Mouse (Mus musculus): ENCODE measurements around the gene Pdk3.

Gene Pdk3

DNA sequence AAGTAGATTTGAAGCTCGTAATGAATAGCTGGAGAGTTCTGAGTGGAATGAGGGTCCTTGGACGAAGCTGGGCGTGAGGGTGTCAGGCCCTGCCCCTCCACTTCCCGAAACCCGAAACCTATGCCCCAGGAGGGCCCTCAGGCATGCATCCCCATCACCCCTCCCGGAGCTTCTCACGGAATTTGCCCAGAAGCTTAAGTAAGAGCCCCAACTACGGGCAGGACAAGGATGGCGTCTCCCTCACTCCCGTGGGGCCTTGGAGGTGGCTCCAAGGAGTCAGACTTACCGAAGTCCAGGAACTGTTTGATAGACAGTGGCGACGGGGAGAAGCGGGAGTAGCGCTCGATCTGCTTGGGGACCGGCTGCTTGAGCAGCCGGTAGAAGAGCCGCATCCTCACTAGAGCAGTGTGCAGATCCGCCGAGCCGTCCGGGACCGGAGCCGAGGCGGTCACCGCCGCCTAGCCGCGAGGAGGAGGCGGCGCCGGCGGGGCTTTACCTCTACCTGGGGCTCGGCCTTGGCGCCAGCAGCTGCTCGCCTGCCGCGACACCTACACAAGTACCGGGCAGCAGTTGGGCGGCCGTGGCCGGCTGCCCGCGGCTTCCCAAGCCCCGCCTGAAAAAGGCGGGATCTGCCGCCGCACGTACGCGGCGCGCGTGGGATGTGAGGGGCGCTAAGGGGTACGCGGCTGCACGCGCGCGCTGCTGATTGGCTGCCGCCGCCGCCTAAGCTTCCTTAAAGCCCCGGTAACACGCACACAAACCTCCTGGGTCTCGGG lies at the start of gene Pdk3:
Gene Pdk3, minus strand, starts transcription at position 641 of the 776 bp plus-strand sequence.
- peak; percentile 79 for DNase-seq (ENCODE audit: low spot score)

- no peak for DNase-seq (ENCODE audit: low spot score)
These were observed 45.6 kb upstream of the Pdk3 start for GRCm38 (mm10) chrX:93877634-93878016.

DNA sequence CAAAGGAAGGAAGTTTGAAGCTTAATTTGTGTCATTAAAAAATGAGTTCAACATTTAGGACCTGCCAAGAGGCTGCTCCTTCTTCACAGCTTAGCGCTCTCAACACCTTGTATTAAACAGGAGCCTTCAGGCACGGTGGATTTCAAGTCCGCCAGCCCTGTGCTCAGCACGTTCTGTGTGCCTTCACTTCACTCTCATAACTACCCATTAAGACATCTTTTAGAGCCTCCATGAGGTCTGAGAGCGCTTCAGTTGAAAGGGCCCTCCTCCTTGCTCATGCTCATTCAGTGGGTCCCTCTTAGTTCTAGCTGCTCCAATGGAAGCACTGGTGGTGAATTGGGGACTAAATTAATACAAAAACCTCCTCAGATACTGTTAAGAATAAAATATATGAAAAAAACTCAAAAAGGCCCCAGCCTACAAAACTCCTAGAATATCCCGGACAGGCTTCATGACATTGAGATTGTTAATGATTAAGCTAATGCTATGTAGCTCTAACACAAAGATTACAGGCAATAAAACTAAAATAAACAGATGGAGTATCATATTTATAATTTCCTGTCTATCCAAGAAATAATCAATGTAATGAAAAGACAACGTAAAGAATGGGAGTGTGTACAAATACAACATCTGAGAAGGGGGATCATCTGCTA lies 45.1 kb upstream of the Pdk3 start:
- no peak for DNase-seq (ENCODE audit: low spot score)

- no peak for DNase-seq (ENCODE audit: low spot score)
These were observed 31.4 kb upstream of the Pdk3 start for GRCm38 (mm10) chrX:93863393-93863792.

- DNase-seq (ENCODE audit: low spot score): no peak
These were observed 30.6 kb upstream of the Pdk3 start for GRCm38 (mm10) chrX:93862525-93863086.

DNA sequence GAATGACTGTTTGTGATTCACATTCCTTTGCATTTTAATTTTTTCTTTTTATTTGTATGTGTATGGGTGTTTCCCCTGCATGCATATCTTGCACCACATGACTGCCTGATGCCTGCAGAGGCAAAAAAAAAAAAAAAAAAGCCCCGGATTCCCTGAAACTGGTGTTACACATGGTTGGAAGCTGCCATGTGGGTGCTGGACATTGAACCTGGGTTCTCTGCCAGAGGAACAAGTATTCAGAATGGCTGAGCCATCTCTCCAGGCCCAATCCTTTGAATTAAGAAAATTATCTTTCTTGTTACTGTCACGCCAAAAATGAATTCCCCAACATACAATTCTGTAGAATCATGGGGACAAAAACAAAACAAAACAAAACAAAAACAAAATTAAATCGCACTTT lies 25.8 kb upstream of the Pdk3 start:
- DNase-seq (ENCODE audit: low spot score): no peak

DNA sequence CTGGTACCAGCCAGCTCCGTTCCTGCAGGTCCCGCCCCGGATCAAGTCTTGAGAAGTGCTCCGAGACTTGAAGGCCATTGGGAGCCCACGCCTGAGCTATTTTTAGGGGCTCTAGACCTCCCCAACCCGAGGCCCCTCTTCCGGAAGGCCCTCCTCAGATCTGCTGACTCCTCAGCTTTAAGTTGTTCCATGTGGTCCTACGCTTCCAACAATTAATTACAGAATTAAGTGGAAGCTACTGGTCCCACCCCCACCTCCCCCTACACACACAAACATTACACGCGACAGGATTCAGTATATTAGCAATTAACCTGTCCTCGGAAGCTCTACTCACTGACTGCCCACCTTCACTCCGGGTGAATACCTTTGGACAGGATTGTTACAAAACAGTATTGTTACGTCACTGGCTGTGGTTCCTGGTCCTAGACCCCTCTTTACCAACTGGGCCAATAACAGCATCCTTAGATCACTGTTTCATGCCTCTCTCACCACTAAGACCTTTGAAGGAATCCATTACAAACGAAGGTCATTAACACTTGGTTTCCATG lies 410 bp upstream of the Pdk3 start:
- DNase-seq (ENCODE audit: low spot score): no peak

GRCm38 (mm10) chrX:93825787-93826186 lies 6.2 kb downstream of the Pdk3 start:
- no peak for DNase-seq (ENCODE audit: low spot score)

GRCm38 (mm10) chrX:93808040-93808439 lies 24.0 kb downstream of the Pdk3 start:
- DNase-seq (ENCODE audit: low spot score): no peak

- DNase-seq (ENCODE audit: low spot score): peak; percentile 10
These were observed 38.8 kb downstream of the Pdk3 start for GRCm38 (mm10) chrX:93793168-93793567.

GRCm38 (mm10) chrX:93789562-93789961 lies 42.4 kb downstream of the Pdk3 start:
- no peak for DNase-seq (ENCODE audit: low spot score)

DNA sequence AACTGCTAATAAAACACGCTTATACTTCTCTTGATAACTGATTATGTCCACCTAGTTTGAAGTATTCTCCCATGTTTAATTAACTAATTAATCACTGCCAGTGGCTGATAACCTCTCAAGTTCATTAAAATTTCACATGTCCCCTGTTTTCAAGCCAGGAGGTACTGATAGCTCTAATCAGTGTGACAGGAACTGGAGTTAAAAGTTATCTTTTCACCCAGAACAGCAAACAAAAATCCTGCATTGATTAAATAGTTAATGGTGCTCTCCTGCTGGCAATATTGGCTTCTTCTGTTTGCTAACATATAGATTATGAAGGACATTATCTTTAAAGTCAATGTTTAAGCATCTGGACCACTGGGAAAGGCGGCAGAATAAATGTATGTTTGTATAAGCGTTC lies 71.2 kb downstream of the Pdk3 start:
- DNase-seq (ENCODE audit: low spot score): no peak

DNA sequence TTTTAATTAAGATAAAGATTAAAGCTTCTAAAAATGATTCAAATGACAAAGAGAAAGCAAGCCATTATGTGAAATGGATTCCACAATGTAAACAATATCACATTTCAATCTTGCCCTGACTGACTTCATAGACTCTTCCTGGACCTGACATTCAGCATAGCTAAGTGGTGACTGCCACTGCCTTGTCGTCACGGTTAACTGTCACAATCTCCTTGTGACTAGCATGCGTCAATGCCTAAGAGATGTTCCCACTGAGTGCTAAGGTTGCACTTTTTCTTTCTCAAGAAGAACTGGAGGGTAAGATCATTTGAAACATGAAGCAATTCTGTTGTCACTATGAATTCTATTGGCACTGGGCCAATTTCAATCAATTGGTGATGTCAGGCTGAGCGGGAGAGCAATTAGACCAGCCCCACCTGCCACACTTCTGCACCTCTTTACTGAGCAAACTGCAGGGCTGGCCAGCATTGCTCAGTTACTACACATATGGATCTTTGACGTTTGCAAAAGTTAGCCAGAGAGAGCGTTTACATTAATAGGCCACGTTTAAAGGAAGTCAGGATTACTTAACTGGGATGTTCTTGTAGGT lies 75.0 kb downstream of the Pdk3 start:
- no peak for DNase-seq (ENCODE audit: low spot score)

DNA sequence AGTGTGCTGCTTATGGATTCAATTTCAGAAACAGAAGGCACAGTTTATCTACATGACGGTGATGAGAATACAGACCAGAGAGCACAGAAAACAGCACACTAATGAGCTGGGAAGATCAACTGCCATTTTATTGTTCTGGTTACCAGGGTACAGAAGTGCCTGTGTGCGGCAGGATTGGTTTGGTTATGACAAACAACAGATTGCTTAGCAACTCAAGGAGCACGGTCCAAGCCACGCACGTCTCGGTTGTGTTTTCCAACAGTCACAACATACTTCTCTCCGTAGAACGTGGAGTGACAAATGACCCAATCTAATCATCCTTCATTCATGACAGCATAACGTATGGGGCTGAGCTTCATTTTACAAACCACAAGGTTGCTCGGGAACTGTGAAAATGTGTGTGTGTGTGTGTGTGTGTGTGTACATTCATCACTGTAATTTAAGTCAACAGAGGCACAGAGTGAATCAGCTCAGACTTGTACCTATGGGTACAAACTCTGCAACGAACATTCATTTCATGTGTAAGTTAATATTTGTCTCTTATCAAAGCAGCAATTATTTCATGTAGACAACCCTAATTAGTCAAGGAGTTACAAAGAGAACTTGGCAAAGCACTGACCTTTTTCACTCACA lies 76.7 kb downstream of the Pdk3 start:
- no peak for DNase-seq (ENCODE audit: low spot score)

- no peak for DNase-seq (ENCODE audit: low spot score)
These were observed 81.4 kb downstream of the Pdk3 start for GRCm38 (mm10) chrX:93750566-93750965.

DNA sequence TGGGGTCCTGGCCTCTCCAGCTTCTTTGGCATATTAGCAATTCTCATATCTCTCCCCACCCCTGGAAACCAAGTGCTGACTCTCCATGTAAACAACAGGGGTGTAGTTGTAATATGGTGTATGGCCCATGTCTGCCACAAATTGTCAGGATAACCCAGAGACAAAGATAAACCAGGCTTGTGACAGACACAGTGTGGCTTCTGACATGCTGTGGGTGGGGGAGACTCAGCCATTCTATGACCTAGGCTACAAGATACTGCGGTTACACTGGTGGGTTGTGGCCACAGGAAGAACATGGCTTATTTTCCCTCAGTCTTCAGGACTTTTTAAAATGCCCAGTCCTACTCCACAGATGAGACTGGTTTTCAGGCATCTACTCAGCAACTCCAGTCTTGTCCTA lies 82.8 kb downstream of the Pdk3 start:
- DNase-seq (ENCODE audit: low spot score): no peak

DNA sequence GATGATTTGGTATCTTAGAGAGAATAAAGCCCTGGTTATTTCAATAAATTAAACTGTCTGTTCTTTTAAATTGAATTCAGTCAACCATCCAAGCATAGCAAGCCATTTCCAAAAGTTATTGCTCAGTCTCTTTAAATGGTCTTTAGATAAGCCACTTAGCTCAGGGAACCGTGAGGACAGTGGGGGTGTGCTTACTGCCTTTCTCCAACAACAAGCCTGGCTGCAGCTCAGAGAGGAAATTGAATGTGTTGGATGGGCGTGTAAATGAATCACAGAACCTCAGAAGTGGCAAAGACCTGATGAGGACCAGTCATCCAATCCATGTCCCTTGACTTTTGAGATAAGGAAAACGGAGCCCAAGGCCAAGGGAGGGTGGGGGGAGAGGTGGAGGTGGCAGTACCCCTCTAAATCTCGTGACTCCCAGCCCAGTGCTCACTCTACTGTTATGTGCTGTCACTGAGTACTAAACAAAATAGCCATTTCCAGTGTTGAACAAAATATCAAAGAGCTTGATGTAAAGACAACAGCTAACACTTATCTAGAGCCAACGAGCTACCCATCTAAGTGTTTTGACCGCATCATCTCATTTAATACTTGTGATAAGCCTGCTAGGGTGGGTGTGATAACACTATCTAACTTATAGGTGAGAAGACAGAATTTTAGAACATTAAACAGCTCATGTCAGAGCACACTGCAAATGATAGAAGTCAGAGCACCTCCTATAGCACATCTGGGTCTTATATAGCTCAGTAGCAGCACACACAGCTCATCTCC lies 98.8 kb downstream of the Pdk3 start:
- DNase-seq (ENCODE audit: low spot score): no peak

GRCm38 (mm10) chrX:93732407-93732806 lies 99.6 kb downstream of the Pdk3 start:
- DNase-seq (ENCODE audit: low spot score): no peak

DNA sequence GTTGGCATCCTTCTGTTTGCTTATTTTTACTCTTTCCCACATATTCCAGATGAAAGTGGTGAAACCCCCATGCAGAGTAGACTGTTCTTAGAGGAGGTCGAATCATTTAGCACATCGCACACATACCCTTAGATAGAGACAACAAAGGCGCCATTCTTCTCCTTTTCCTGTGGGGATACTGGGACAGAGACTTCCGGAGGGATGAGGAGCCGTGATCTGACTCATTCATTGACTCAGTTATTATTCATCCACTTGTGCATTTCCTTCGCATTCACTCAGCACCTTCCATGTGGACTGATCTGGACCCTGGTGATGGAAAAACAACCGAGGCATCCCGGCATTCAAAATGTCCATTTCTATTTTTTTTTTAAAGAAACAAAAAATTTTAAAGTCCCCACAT lies 101.1 kb downstream of the Pdk3 start:
- DNase-seq (ENCODE audit: low spot score): no peak

- DNase-seq (ENCODE audit: low spot score): no peak
These were observed 102.5 kb downstream of the Pdk3 start for GRCm38 (mm10) chrX:93729529-93729928.

All from ovary, postnatal 36 days (tissue).